Mouse (Mus musculus) testis, adult 2 months (tissue): ENCODE data around the gene Nudt9.

Source experiments
- CTCF ChIP-seq: fragments of 200-500 bp; IDR thresholded peaks from 2 replicates; pipeline ENCODE4 v1.5.1; 2012; ENCODE audit warnings: low read depth, mild to moderate bottlenecking, inconsistent platforms, low read length, moderate library complexity; ENCODE audit not compliant: control insufficient read depth, insufficient read depth, insufficient replicate concordance
- POLR2A ChIP-seq: fragments of 200-500 bp; IDR thresholded peaks from 2 replicates; pipeline ENCODE4 v1.6.1; 2012; ENCODE audit warnings: low read depth, mild to moderate bottlenecking, inconsistent platforms, low read length, moderate library complexity; ENCODE audit not compliant: control insufficient read depth

DNA sequence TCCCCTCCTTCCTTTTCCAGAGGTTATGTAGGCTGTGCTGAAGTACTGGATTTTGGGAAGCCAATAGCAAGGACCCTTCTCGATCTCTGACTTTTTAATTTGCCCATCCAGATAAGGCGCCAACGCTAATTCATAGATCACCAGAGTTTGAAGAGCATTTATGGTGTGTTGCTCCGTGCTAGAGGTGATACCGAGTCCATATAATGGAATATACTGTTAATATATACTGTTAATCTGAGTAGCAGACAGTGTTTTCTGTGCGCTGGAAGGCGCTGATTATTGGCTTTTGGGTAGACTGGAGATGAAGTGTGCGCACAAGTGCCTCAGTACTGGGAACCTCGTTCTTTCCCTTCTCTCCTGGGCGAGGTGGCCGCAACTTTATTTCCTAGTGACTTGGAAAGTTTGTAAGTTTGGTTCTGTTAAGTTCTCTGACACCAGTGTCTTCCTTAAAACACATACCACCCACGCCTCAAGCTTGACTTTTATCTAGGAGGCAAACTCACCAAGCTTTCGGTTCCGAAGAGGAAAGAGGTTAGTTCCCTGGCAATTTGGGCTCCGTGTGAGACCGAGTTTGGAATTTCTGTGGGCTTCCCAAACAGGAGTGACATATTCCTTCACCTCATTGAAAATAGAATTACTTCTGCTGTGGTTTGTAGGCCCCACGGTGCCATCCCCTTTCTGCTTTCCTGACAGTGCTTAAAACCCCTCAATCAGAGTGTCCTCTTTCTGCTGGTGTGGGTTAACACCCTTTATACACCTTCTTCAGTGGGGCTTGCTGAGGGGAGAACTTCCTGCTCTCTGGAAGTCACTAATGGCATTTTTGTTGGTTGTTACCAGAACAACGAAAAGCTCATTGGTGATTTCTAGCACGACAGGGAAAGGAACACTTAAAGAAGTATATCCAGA lies 1.3 kb downstream of the Nudt9 start:
- TF ChIP-seq CTCF (no peak), POLR2A (no peak)
